Mouse (Mus musculus): ENCODE data around the gene Olfr169. TPM values are rescaled to one million over a fixed set of nuclear protein-coding genes. Genes with fewer than 3 reads are reported as not detected.
"Not testable (repeated sequence)": the region's sequence is repeated elsewhere in the genome, so short reads cannot be mapped to it uniquely, and the experiment has no call there.

The Olfr169 gene
- total RNA-seq (2014; rRNA removed) (not detected in 2 replicates), polyA plus RNA-seq (2015; fragmentation: Nextera tagmentation; extraction: Ambion mirVana) (not detected in 2 replicates)

DNA sequence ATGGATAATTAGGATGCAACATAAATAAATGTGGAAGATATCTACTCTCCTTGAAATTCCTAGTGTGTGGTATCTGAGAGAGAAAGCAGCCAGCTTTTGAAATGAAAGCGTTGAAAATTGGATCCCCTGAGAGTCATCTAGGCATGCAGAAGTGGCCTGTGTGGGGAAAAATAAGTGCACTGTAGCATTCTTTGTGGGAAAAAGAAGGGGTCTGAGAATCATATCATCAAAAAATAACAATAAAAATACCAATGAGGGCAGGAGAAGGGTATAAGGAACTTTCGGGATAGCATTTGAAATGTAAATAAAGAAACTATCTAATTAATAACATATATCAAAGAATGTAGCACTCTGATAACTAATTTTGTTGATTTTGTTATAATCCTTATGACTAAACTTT, at the start of gene Olfr169:
Gene Olfr169 (minus strand): TSS at position 101 of the 400 bp plus-strand sequence.
- not testable (repeated sequence) for H3K27me3 ChIP-seq (ENCODE audit: insufficient read depth, low read length); H3K4me3 ChIP-seq (ENCODE audit: low read depth, low read length); H3K9me3 ChIP-seq (ENCODE audit: low read length); H3K9ac ChIP-seq (replicated peaks; ENCODE audit: low read length, poor library complexity, severe bottlenecking); H3K27ac ChIP-seq (ENCODE audit: low read depth, low read length); ATAC-seq (ENCODE audit: low FRiP score); H3K4me1 ChIP-seq (ENCODE audit: insufficient read depth, low read length); H3K4me2 ChIP-seq (ENCODE audit: low read depth, low read length, poor library complexity, severe bottlenecking); H3K36me3 ChIP-seq (ENCODE audit: insufficient read depth, low read length); DNase-seq (ENCODE audit: low spot score)
- 91% methylated on average over 2 of the region's 2 CpGs for WGBS

- not testable (repeated sequence) for H3K27me3 ChIP-seq (ENCODE audit: insufficient read depth, low read length); H3K9ac ChIP-seq (replicated peaks; ENCODE audit: low read length, poor library complexity, severe bottlenecking); H3K4me3 ChIP-seq (ENCODE audit: low read depth, low read length); DNase-seq (ENCODE audit: low spot score); H3K4me1 ChIP-seq (ENCODE audit: insufficient read depth, low read length); H3K36me3 ChIP-seq (ENCODE audit: insufficient read depth, low read length); ATAC-seq (ENCODE audit: low FRiP score); H3K9me3 ChIP-seq (ENCODE audit: low read length); H3K4me2 ChIP-seq (ENCODE audit: low read depth, low read length, poor library complexity, severe bottlenecking); H3K27ac ChIP-seq (ENCODE audit: low read depth, low read length)
- 88% methylated on average over 2 of the region's 2 CpGs for WGBS
Observed at GRCm38 (mm10) chr16:19611782-19612181, 40.2 kb upstream of the Olfr169 start, which contains the start of gene Olfr170. Olfr170 (minus strand) TSS chr16:19611882.

GRCm38 (mm10) chr16:19603166-19603565, 31.6 kb upstream of the Olfr169 start:
- H3K36me3 ChIP-seq (ENCODE audit: insufficient read depth, low read length), result no peaks in the 10 kb centered on the region
- 55% methylated on average over 2 of the region's 2 CpGs for WGBS
- H3K27ac ChIP-seq (ENCODE audit: low read depth, low read length), result no peak overlapping the region
- no peak overlapping the region for H3K4me3 ChIP-seq (ENCODE audit: low read depth, low read length)
- no peak for TF ChIP-seq CTCF (IDR thresholded peaks at IDR 0.05)
- H3K27me3 ChIP-seq (ENCODE audit: insufficient read depth, low read length), result no peaks in the 10 kb centered on the region
- H3K9me3 ChIP-seq (ENCODE audit: low read length), result 0 out of 2 replicates have a peak, but pooled peaks cover 5% of the 10 kb centered on the region
- H3K4me2 ChIP-seq (ENCODE audit: low read depth, low read length, poor library complexity, severe bottlenecking), result no peak overlapping the region
- DNase-seq (ENCODE audit: low spot score) (no peak), ATAC-seq (ENCODE audit: low FRiP score) (no peak)
- H3K4me1 ChIP-seq (ENCODE audit: insufficient read depth, low read length), result no peaks in the 10 kb centered on the region
- H3K9ac ChIP-seq (replicated peaks; ENCODE audit: low read length, poor library complexity, severe bottlenecking), result no peak overlapping the region

- not testable (repeated sequence) for H3K9me3 ChIP-seq (ENCODE audit: low read length); H3K27me3 ChIP-seq (ENCODE audit: insufficient read depth, low read length); ATAC-seq (ENCODE audit: low FRiP score); H3K9ac ChIP-seq (replicated peaks; ENCODE audit: low read length, poor library complexity, severe bottlenecking); H3K4me2 ChIP-seq (ENCODE audit: low read depth, low read length, poor library complexity, severe bottlenecking); H3K36me3 ChIP-seq (ENCODE audit: insufficient read depth, low read length); DNase-seq (ENCODE audit: low spot score); H3K4me1 ChIP-seq (ENCODE audit: insufficient read depth, low read length); H3K27ac ChIP-seq (ENCODE audit: low read depth, low read length); H3K4me3 ChIP-seq (ENCODE audit: low read depth, low read length)
- 91% methylated on average over 7 of the region's 7 CpGs for WGBS
Observed at GRCm38 (mm10) chr16:19553429-19553828, 18.2 kb downstream of the Olfr169 start.

- not testable (repeated sequence) for H3K27ac ChIP-seq (ENCODE audit: low read depth, low read length); H3K4me2 ChIP-seq (ENCODE audit: low read depth, low read length, poor library complexity, severe bottlenecking); H3K27me3 ChIP-seq (ENCODE audit: insufficient read depth, low read length); H3K36me3 ChIP-seq (ENCODE audit: insufficient read depth, low read length); H3K4me1 ChIP-seq (ENCODE audit: insufficient read depth, low read length); H3K9ac ChIP-seq (replicated peaks; ENCODE audit: low read length, poor library complexity, severe bottlenecking); H3K4me3 ChIP-seq (ENCODE audit: low read depth, low read length); H3K9me3 ChIP-seq (ENCODE audit: low read length); ATAC-seq (ENCODE audit: low FRiP score); DNase-seq (ENCODE audit: low spot score)
- 95% methylated on average over 3 of the region's 3 CpGs for WGBS
Observed at GRCm38 (mm10) chr16:19552246-19552645, 19.4 kb downstream of the Olfr169 start.

GRCm38 (mm10) chr16:19535455-19535854, 36.2 kb downstream of the Olfr169 start, which contains the start of gene Olfr168:
Olfr168 (minus strand) TSS chr16:19535555.
- H3K4me3 ChIP-seq (ENCODE audit: low read depth, low read length), result no peak within 1 kb of the TSS
- DNase-seq (ENCODE audit: low spot score) (no peak), ATAC-seq (ENCODE audit: low FRiP score) (no peak)
- no peaks in the 10 kb centered on the region for H3K36me3 ChIP-seq (ENCODE audit: insufficient read depth, low read length)
- no peaks in the 10 kb centered on the region for H3K4me1 ChIP-seq (ENCODE audit: insufficient read depth, low read length)
- no peak within 1 kb of the TSS for H3K4me2 ChIP-seq (ENCODE audit: low read depth, low read length, poor library complexity, severe bottlenecking)
- no peak for TF ChIP-seq CTCF (IDR thresholded peaks at IDR 0.05)
- H3K9ac ChIP-seq (replicated peaks; ENCODE audit: low read length, poor library complexity, severe bottlenecking), result no peak within 1 kb of the TSS
- no peak within 1 kb of the TSS for H3K27ac ChIP-seq (ENCODE audit: low read depth, low read length)
- no peaks in the 10 kb centered on the region for H3K9me3 ChIP-seq (ENCODE audit: low read length)
- no peaks in the 10 kb centered on the region for H3K27me3 ChIP-seq (ENCODE audit: insufficient read depth, low read length)
